ENCODE assay signal across 8 mouse cellular contexts in genomic region chr2:122301081-122301920, GRCm38 (mm10). TPM values are rescaled to one million over a fixed set of nuclear protein-coding genes. Genes with fewer than 3 reads are reported as not detected.
A peak's percentile ranks its signal among the peaks of the same experiment; 100 is the strongest.
DNase-seq lines count a peak whose midpoint lies in the region; ATAC-seq and TF ChIP-seq lines count a peak whose summit lies in the region.

No protein-coding gene starts in this region.

- H3K4me2 ChIP-seq in forebrain, embryonic 15.5 days (replicated peaks) = peak overlapping the region; percentile 93
- peak overlapping the region; percentile 62 for H3K4me2 ChIP-seq in kidney, embryonic 15.5 days

- ATAC-seq in forebrain, embryonic 15.5 days (replicated peaks) = peak; percentile 52
- ATAC-seq in kidney, embryonic 15.5 days (replicated peaks; ENCODE audit: low FRiP score) = no peak; the same call in 1 of the 2 replicates

- no peak for TF ChIP-seq CTCF in spleen, adult 2 months (IDR thresholded peaks at IDR 0.05; ENCODE audit: extremely low read depth, insufficient read depth, insufficient read length, insufficient replicate concordance)

- H3K36me3 ChIP-seq in spleen, adult 2 months (ENCODE audit: control insufficient read depth, insufficient read depth, low read length) = no peaks in the 10 kb centered on the region
- H3K36me3 ChIP-seq in forebrain, embryonic 15.5 days = no peaks in the 10 kb centered on the region
- H3K36me3 ChIP-seq in kidney, embryonic 15.5 days = no peaks in the 10 kb centered on the region

- peaks cover 38% of the 10 kb centered on the region for H3K27me3 ChIP-seq in spleen, adult 2 months (ENCODE audit: control insufficient read depth, insufficient read depth, low read length)
- peaks cover 80% of the 10 kb centered on the region for H3K27me3 ChIP-seq in forebrain, embryonic 15.5 days
- H3K27me3 ChIP-seq in kidney, embryonic 15.5 days = peaks cover 99% of the 10 kb centered on the region

- no peak overlapping the region for H3K27ac ChIP-seq in spleen, adult 2 months (ENCODE audit: insufficient read depth, low read length)
- no peak overlapping the region for H3K27ac ChIP-seq in forebrain, embryonic 15.5 days (replicated peaks)
- H3K27ac ChIP-seq in kidney, embryonic 15.5 days = no peak overlapping the region

- peaks cover 15% of the 10 kb centered on the region; the same call in 1 of the 2 replicates for H3K4me1 ChIP-seq in spleen, adult 2 months (ENCODE audit: control insufficient read depth, insufficient read depth, insufficient read length)
- peaks cover 38% of the 10 kb centered on the region for H3K4me1 ChIP-seq in forebrain, embryonic 15.5 days
- peaks cover 42% of the 10 kb centered on the region for H3K4me1 ChIP-seq in kidney, embryonic 15.5 days

- peak overlapping the region; percentile 45 for H3K9ac ChIP-seq in forebrain, embryonic 15.5 days (replicated peaks)
- 0 out of 2 replicates have a peak overlapping the region, but pooled peaks have one; percentile 9 for H3K9ac ChIP-seq in kidney, embryonic 15.5 days

- H3K9me3 ChIP-seq in forebrain, embryonic 15.5 days = no peaks in the 10 kb centered on the region
- no peaks in the 10 kb centered on the region for H3K9me3 ChIP-seq in kidney, embryonic 15.5 days (replicated peaks)

- 4% methylated on average over 48 of the region's 48 CpGs for WGBS in spleen, adult 2 months
- WGBS in forebrain, embryonic 15.5 days = 1% methylated on average over 45 of the region's 48 CpGs
- under 1% methylated on average over 48 of the region's 48 CpGs for WGBS in kidney, embryonic 15.5 days

- peak overlapping the region; percentile 31; the same call in 1 of the 2 replicates for H3K4me3 ChIP-seq in spleen, adult 2 months (ENCODE audit: extremely low read depth, insufficient read depth, insufficient read length)
- peak overlapping the region; percentile 50 for H3K4me3 ChIP-seq in forebrain, embryonic 15.5 days
- peak overlapping the region; percentile 39 for H3K4me3 ChIP-seq in kidney, embryonic 15.5 days (replicated peaks)

- no peak for TF ChIP-seq POLR2A in spleen, adult 2 months (IDR thresholded peaks at IDR 0.05; ENCODE audit: low read depth, low read length)

- DNase-seq in spleen, adult 2 months (ENCODE audit: low read depth in 1 of 2, low spot score in 2 of 2) = no peak
- DNase-seq in spleen, postnatal 36 days (ENCODE audit: low spot score in 2 of 2) = no peak
- DNase-seq in cerebellum, adult 11-12 months = peak; percentile 27
- DNase-seq in lung, postnatal 10 days = peak; percentile 21
- peak; percentile 58 for DNase-seq in right cerebral cortex, postnatal 4 days
- DNase-seq in layer of hippocampus, postnatal 25 days (ENCODE audit: extremely low spot score in 1 of 2, low spot score in 1 of 2) = no peak

RNA-seq across cellular contexts. Expression of gene Duoxa2, which starts 2.6 kb away (rescaled TPM):
- not detected in 2 replicates for polyA plus RNA-seq in spleen, adult 2 months (2012; rRNA removed)
- polyA plus RNA-seq in forebrain, embryonic 15.5 days (2015; fragmentation: Nextera tagmentation; extraction: Ambion mirVana) = 0.13 TPM in 1 of 2 replicates, not detected in the other
- 0.17 TPM in 1 of 2 replicates, not detected in the other for polyA plus RNA-seq in kidney, embryonic 15.5 days (2015; fragmentation: Nextera tagmentation; extraction: Ambion mirVana)
- total RNA-seq in layer of hippocampus, postnatal 25 days (2021) = not detected

RNA-seq across cellular contexts. Expression of gene Duox2, which starts 3.1 kb away (rescaled TPM):
- polyA plus RNA-seq in spleen, adult 2 months (2012; rRNA removed) = 0.02 TPM in 1 of 2 replicates, not detected in the other
- 0.03 TPM in 1 of 2 replicates, not detected in the other for polyA plus RNA-seq in forebrain, embryonic 15.5 days (2015; fragmentation: Nextera tagmentation; extraction: Ambion mirVana)
- polyA plus RNA-seq in kidney, embryonic 15.5 days (2015; fragmentation: Nextera tagmentation; extraction: Ambion mirVana) = 0.10 and 0.19 TPM in 2 replicates
- under 1 TPM in 1 of 2 experiments, not detected in 1; 0.07 TPM for total RNA-seq in layer of hippocampus, postnatal 25 days (2021)

RNA-seq across cellular contexts. Expression of gene Duoxa1, which starts 12.2 kb away (rescaled TPM):
- not detected in 2 replicates for polyA plus RNA-seq in spleen, adult 2 months (2012; rRNA removed)
- not detected in 2 replicates for polyA plus RNA-seq in forebrain, embryonic 15.5 days (2015; fragmentation: Nextera tagmentation; extraction: Ambion mirVana)
- 0.10 TPM in 1 of 2 replicates, not detected in the other for polyA plus RNA-seq in kidney, embryonic 15.5 days (2015; fragmentation: Nextera tagmentation; extraction: Ambion mirVana)
- not detected for total RNA-seq in layer of hippocampus, postnatal 25 days (2021)

RNA-seq across cellular contexts. Expression of gene Duox1, which starts 14.2 kb away (rescaled TPM):
- not detected in 2 replicates for polyA plus RNA-seq in spleen, adult 2 months (2012; rRNA removed)
- polyA plus RNA-seq in forebrain, embryonic 15.5 days (2015; fragmentation: Nextera tagmentation; extraction: Ambion mirVana) = 0.04 and 0.06 TPM in 2 replicates
- 0.04 TPM in 1 of 2 replicates, not detected in the other for polyA plus RNA-seq in kidney, embryonic 15.5 days (2015; fragmentation: Nextera tagmentation; extraction: Ambion mirVana)
- total RNA-seq in layer of hippocampus, postnatal 25 days (2021) = not detected

Comparison
In these comparisons a context has a peak if more than half of its experiments do, and no peak if none do; other contexts are left out.
1. DNase-seq: peak in cerebellum, adult 11-12 months (single experiment), lung, postnatal 10 days (single experiment) and right cerebral cortex, postnatal 4 days (single experiment); none in spleen, adult 2 months (0 of 2), spleen, postnatal 36 days (0 of 2) and layer of hippocampus, postnatal 25 days (0 of 2).
2. Peak in every context shown above with its lines, with median percentiles within 50 percentile points of each other: H3K4me3 ChIP-seq.